In genomic region chr5:142426476-142426875, GRCm38 (mm10) we compare ENCODE assay signal across 15 mouse cellular contexts. TPM values are rescaled to one million over a fixed set of nuclear protein-coding genes. Genes with fewer than 3 reads are reported as not detected.
A peak's percentile ranks its signal among the peaks of the same experiment; 100 is the strongest.
DNase-seq lines count a peak whose midpoint lies in the region; ATAC-seq and TF ChIP-seq lines count a peak whose summit lies in the region.
"Had no signal": no experiment of that assay in that cellular context is flagged by ENCODE, and none has a peak within 500 bp of the region (broad histone marks: within the 10 kb centered on the region; RNA-seq: fewer than 3 reads in every experiment).

No protein-coding gene starts in this region.

- no peak for ATAC-seq in heart, embryonic 15.5 days (replicated peaks; ENCODE audit: insufficient number of reproducible peaks, insufficient read depth, low FRiP score, low read depth)
- peak; percentile 61 for ATAC-seq in liver, postnatal 0 days
- no peak for ATAC-seq in liver, embryonic 11.5 days (replicated peaks; ENCODE audit: low FRiP score)
- ATAC-seq in stomach, embryonic 16.5 days (ENCODE audit: insufficient read depth, low FRiP score) = no peak

- no peaks in the 10 kb centered on the region for H3K9me3 ChIP-seq in heart, embryonic 15.5 days (replicated peaks)
- no peaks in the 10 kb centered on the region for H3K9me3 ChIP-seq in liver, postnatal 0 days (ENCODE audit: low read length)
- H3K9me3 ChIP-seq in liver, embryonic 11.5 days (ENCODE audit: control insufficient read depth, low read length) = no peaks in the 10 kb centered on the region
- no peaks in the 10 kb centered on the region for H3K9me3 ChIP-seq in stomach, embryonic 16.5 days (replicated peaks; ENCODE audit: control insufficient read depth, low read length)
- H3K9me3 ChIP-seq: hindbrain, embryonic 12.5 days; liver, embryonic 13.5 days had no signal

- TF ChIP-seq EP300 in liver, postnatal 0 days (IDR thresholded peaks at IDR 0.05; ENCODE audit: low read depth) = no peak

- H3K27me3 ChIP-seq in heart, embryonic 15.5 days = no peaks in the 10 kb centered on the region
- H3K27me3 ChIP-seq in liver, postnatal 0 days (ENCODE audit: insufficient read depth, low read length) = no peaks in the 10 kb centered on the region
- no peaks in the 10 kb centered on the region for H3K27me3 ChIP-seq in liver, embryonic 11.5 days (replicated peaks; ENCODE audit: control insufficient read depth, insufficient read depth, low read length)
- H3K27me3 ChIP-seq in stomach, embryonic 16.5 days (ENCODE audit: control insufficient read depth, insufficient read depth, low read length) = no peaks in the 10 kb centered on the region
- H3K27me3 ChIP-seq: hindbrain, embryonic 12.5 days; liver, embryonic 13.5 days had no signal

- TF ChIP-seq CTCF in liver, postnatal 0 days (IDR thresholded peaks at IDR 0.05; ENCODE audit: low read depth) = no peak

- DNase-seq in heart, postnatal 25 days (ENCODE audit: low spot score) = no peak
- no peak for DNase-seq in liver, postnatal 0 days
- DNase-seq in liver, embryonic 11.5 days (ENCODE audit: low spot score) = no peak
- DNase-seq in right cerebral cortex, postnatal 25 days = no peak
- DNase-seq: cerebellum, adult 9-10 months; embryo, embryonic 11 days; gastrocnemius, postnatal 36 days; kidney, adult 9 months; liver, embryonic 13.5 days; spleen, adult 18-20 months had no signal

- WGBS in heart, embryonic 15.5 days = 96% methylated on average over 2 of the region's 2 CpGs
- WGBS in liver, postnatal 0 days (ENCODE audit: insufficient replicate concordance) = 75% methylated on average over 2 of the region's 2 CpGs
- 82% methylated on average over 2 of the region's 2 CpGs for WGBS in liver, embryonic 11.5 days
- WGBS in stomach, embryonic 16.5 days = 89% methylated on average over 2 of the region's 2 CpGs

- H3K27ac ChIP-seq in heart, embryonic 15.5 days = peak overlapping the region; percentile 88; the same call in 1 of the 2 replicates
- H3K27ac ChIP-seq in liver, postnatal 0 days (ENCODE audit: low read depth) = peak overlapping the region; percentile 83; the same call in 1 of the 2 replicates
- H3K27ac ChIP-seq in liver, embryonic 11.5 days (ENCODE audit: low read depth, low read length) = no peak overlapping the region
- H3K27ac ChIP-seq in brown adipose tissue, adult 24 weeks (replicated peaks; ENCODE audit: low read depth, low read length) = peak overlapping the region; percentile 91
- H3K27ac ChIP-seq in stomach, embryonic 16.5 days (ENCODE audit: low read length) = peak overlapping the region; percentile 97
- H3K27ac ChIP-seq: hindbrain, embryonic 12.5 days; macrophage had no signal

- H3K4me2 ChIP-seq in heart, embryonic 15.5 days = no peak overlapping the region
- no peak overlapping the region for H3K4me2 ChIP-seq in liver, postnatal 0 days (ENCODE audit: low read depth, low read length)
- H3K4me2 ChIP-seq in liver, embryonic 11.5 days = no peak overlapping the region
- no peak overlapping the region for H3K4me2 ChIP-seq in stomach, embryonic 16.5 days (ENCODE audit: low read depth, low read length)
- H3K4me2 ChIP-seq: hindbrain, embryonic 12.5 days; liver, embryonic 13.5 days had no signal

- H3K4me1 ChIP-seq in heart, embryonic 15.5 days (replicated peaks) = peaks cover 63% of the 10 kb centered on the region
- H3K4me1 ChIP-seq in liver, postnatal 0 days (ENCODE audit: insufficient read depth) = peaks cover 44% of the 10 kb centered on the region
- H3K4me1 ChIP-seq in liver, embryonic 11.5 days (replicated peaks; ENCODE audit: control insufficient read depth, insufficient read depth, low read length) = peaks cover 29% of the 10 kb centered on the region
- H3K4me1 ChIP-seq in brown adipose tissue, adult 24 weeks (ENCODE audit: control insufficient read depth, insufficient read depth, insufficient read length, low read length) = peaks cover 45% of the 10 kb centered on the region
- H3K4me1 ChIP-seq in stomach, embryonic 16.5 days (ENCODE audit: control insufficient read depth, insufficient read depth, low read length) = peaks cover 38% of the 10 kb centered on the region

- H3K36me3 ChIP-seq in heart, embryonic 15.5 days = no peaks in the 10 kb centered on the region
- H3K36me3 ChIP-seq in liver, postnatal 0 days (replicated peaks; ENCODE audit: insufficient read depth, low read length) = 0 out of 2 replicates have a peak, but pooled peaks cover 2% of the 10 kb centered on the region
- no peaks in the 10 kb centered on the region for H3K36me3 ChIP-seq in liver, embryonic 11.5 days (ENCODE audit: control insufficient read depth, insufficient read depth, low read length)
- H3K36me3 ChIP-seq in stomach, embryonic 16.5 days (ENCODE audit: control insufficient read depth, insufficient read depth, low read length) = no peaks in the 10 kb centered on the region

- H3K9ac ChIP-seq in heart, embryonic 15.5 days = no peak overlapping the region
- H3K9ac ChIP-seq in liver, postnatal 0 days (replicated peaks) = no peak overlapping the region
- no peak overlapping the region for H3K9ac ChIP-seq in liver, embryonic 11.5 days (ENCODE audit: low read depth, low read length)
- H3K9ac ChIP-seq in stomach, embryonic 16.5 days (ENCODE audit: low read length) = no peak overlapping the region
- H3K9ac ChIP-seq: hindbrain, embryonic 12.5 days; liver, embryonic 13.5 days had no signal

- intact Hi-C loops in heart, postnatal 25 days (cut with DNase I) = no loop called here

- no peak overlapping the region for H3K4me3 ChIP-seq in heart, embryonic 15.5 days
- H3K4me3 ChIP-seq in liver, postnatal 0 days (ENCODE audit: low read depth, low read length) = no peak overlapping the region
- H3K4me3 ChIP-seq in liver, embryonic 11.5 days (ENCODE audit: low read depth, low read length) = no peak overlapping the region
- H3K4me3 ChIP-seq in brown adipose tissue, adult 24 weeks (ENCODE audit: insufficient read depth, low read depth, low read length) = no peak overlapping the region
- no peak overlapping the region for H3K4me3 ChIP-seq in stomach, embryonic 16.5 days (replicated peaks; ENCODE audit: low read length)
- H3K4me3 ChIP-seq: hindbrain, embryonic 12.5 days; liver, embryonic 13.5 days had no signal

RNA-seq across cellular contexts. Expression of gene Foxk1, which starts 25.2 kb away (rescaled TPM):
- polyA plus RNA-seq in heart, embryonic 15.5 days (2015; fragmentation: Nextera tagmentation; extraction: Ambion mirVana) = 3.1 and 4.2 TPM in 2 replicates
- 10 to 100 TPM; 16.2 TPM for total RNA-seq in heart, postnatal 25 days (2021)
- 1.7 TPM in 2 replicates for polyA plus RNA-seq in liver, postnatal 0 days (2015; fragmentation: Nextera tagmentation; extraction: Ambion mirVana)
- 3.1 and 4.0 TPM in 2 replicates for polyA plus RNA-seq in liver, embryonic 11.5 days (2014; fragmentation: Nextera tagmentation; extraction: Ambion mirVana)
- 7.1 and 8.0 TPM in 2 replicates for polyA plus RNA-seq in brown adipose tissue, adult 24 weeks (2012; ENCODE audit: insufficient read depth, insufficient read length, missing spikeins)
- polyA plus RNA-seq in stomach, embryonic 16.5 days (2015; fragmentation: Nextera tagmentation; extraction: Ambion mirVana) = 3.5 and 3.7 TPM in 2 replicates

RNA-seq across cellular contexts. Expression of gene Ap5z1, which starts 37.3 kb away (rescaled TPM):
- 6.0 and 8.8 TPM in 2 replicates for polyA plus RNA-seq in heart, embryonic 15.5 days (2015; fragmentation: Nextera tagmentation; extraction: Ambion mirVana)
- 1 to 10 TPM; 5.5 to 6.2 TPM for total RNA-seq in heart, postnatal 25 days (2021)
- 2.8 and 4.0 TPM in 2 replicates for polyA plus RNA-seq in liver, postnatal 0 days (2015; fragmentation: Nextera tagmentation; extraction: Ambion mirVana)
- 11.7 and 11.9 TPM in 2 replicates for polyA plus RNA-seq in liver, embryonic 11.5 days (2014; fragmentation: Nextera tagmentation; extraction: Ambion mirVana)
- 3.4 and 5.6 TPM in 2 replicates for polyA plus RNA-seq in brown adipose tissue, adult 24 weeks (2012; ENCODE audit: insufficient read depth, insufficient read length, missing spikeins)
- 9.5 and 10.4 TPM in 2 replicates for polyA plus RNA-seq in stomach, embryonic 16.5 days (2015; fragmentation: Nextera tagmentation; extraction: Ambion mirVana)
